Mouse (Mus musculus) spleen, adult 2 months (tissue): Measurements from ENCODE around the gene Aldh1l1. TPM values are rescaled to one million over a fixed set of nuclear protein-coding genes. Genes with fewer than 3 reads are reported as not detected.
A peak's percentile ranks its signal among the peaks of the same experiment; 100 is the strongest.
"Not testable (repeated sequence)": the region's sequence is repeated elsewhere in the genome, so short reads cannot be mapped to it uniquely, and the experiment has no call there.

Experiments
- DNase-seq, 2 experiments: peaks; one replicate each; pipeline versions ENCODE4 v3.0.0 to v3.0.0-alpha.2; 2012 to 2021; ENCODE audit warnings: low spot score in 2 of 2, low read depth in 1 of 2
- H3K27ac ChIP-seq: fragments of 200-500 bp; 2 replicates; pipeline ENCODE4 v1.5.1; 2012; ENCODE audit warnings: low read length, inconsistent platforms; ENCODE audit not compliant: insufficient read depth
- H3K27me3 ChIP-seq: fragments of 200-500 bp; 2 replicates; pipeline ENCODE4 v1.6.1; 2012; ENCODE audit warnings: mild to moderate bottlenecking, moderate library complexity, low read length, inconsistent platforms; ENCODE audit not compliant: control insufficient read depth, insufficient read depth
- H3K36me3 ChIP-seq: fragments of 200-500 bp; 2 replicates; pipeline ENCODE4 v1.6.1; 2012; ENCODE audit warnings: mild to moderate bottlenecking, low read length, inconsistent platforms; ENCODE audit not compliant: control insufficient read depth, insufficient read depth
- H3K4me1 ChIP-seq: fragments of 200-500 bp; 2 replicates; pipeline ENCODE4 v1.6.1; 2011; ENCODE audit warnings: inconsistent platforms; ENCODE audit not compliant: control insufficient read depth, insufficient read depth, insufficient read length
- H3K4me3 ChIP-seq: fragments of 200-500 bp; 2 replicates; pipeline ENCODE4 v1.5.1; 2011; ENCODE audit warnings: mild to moderate bottlenecking, inconsistent platforms; ENCODE audit not compliant: insufficient read depth, insufficient read length; ENCODE audit errors: extremely low read depth
- CTCF ChIP-seq: fragments of 200-500 bp; IDR thresholded peaks from 2 replicates; pipeline ENCODE4 v1.5.1; 2011; ENCODE audit warnings: mild to moderate bottlenecking, inconsistent platforms; ENCODE audit not compliant: insufficient read depth, insufficient read length, insufficient replicate concordance; ENCODE audit errors: extremely low read depth
- POLR2A ChIP-seq: fragments of 200-500 bp; IDR thresholded peaks from 2 replicates; pipeline ENCODE4 v1.6.1; 2011; ENCODE audit warnings: low read depth, low read length, inconsistent platforms
- WGBS: fragments of 180-500 bp; shearing (Covaris S2); methylation state at CpG from one replicate; pipeline ENCODE4 v1.1.7; 2018; 5-methylcytosine and 5-hydroxymethylcytosine counted together
- polyA plus RNA-seq: library from polyadenylated mRNA; depleted of rRNA; stranded (reverse); fragments of >200 nt; gene quantifications from 2 replicates; pipeline ENCODE4 v1.2.3, GENCODE M21; 2012

Aldh1l1 gene
- polyA plus RNA-seq, 1 experiment = 2.9 TPM

GRCm38 (mm10) chr6:90625207-90625994 lies 139.2 kb downstream of the Aldh1l1 start:
- WGBS = 84% methylated on average over 7 of the region's 7 CpGs
- peaks cover 21% of the 10 kb centered on the region; the same call in 1 of the 2 replicates for H3K4me1 ChIP-seq
- DNase-seq = no peak
- TF ChIP-seq CTCF = no peak
- no peak for TF ChIP-seq POLR2A
- no peak overlapping the region for H3K27ac ChIP-seq
- no peak overlapping the region for H3K4me3 ChIP-seq
- H3K27me3 ChIP-seq = no peaks in the 10 kb centered on the region
- H3K36me3 ChIP-seq = no peaks in the 10 kb centered on the region

GRCm38 (mm10) chr6:90627556-90627955 lies 141.3 kb downstream of the Aldh1l1 start:
- Histone ChIP-seq H3K36me3 (no peaks in the 10 kb centered on the region), H3K4me3 (no peak overlapping the region), H3K4me1 (peaks cover 20% of the 10 kb centered on the region; the same call in 1 of the 2 replicates), H3K27me3 (no peaks in the 10 kb centered on the region), H3K27ac (no peak overlapping the region)
- no peak for DNase-seq
- TF ChIP-seq POLR2A = no peak
- TF ChIP-seq CTCF = no peak
- 77% methylated on average over 4 of the region's 4 CpGs for WGBS

- H3K36me3 ChIP-seq = no peaks in the 10 kb centered on the region
- no peak overlapping the region for H3K4me3 ChIP-seq
- WGBS = 40% methylated on average over 6 of the region's 6 CpGs
- peak overlapping the region; percentile 70 for H3K27ac ChIP-seq
- TF ChIP-seq POLR2A (no peak), CTCF (no peak)
- no peaks in the 10 kb centered on the region for H3K27me3 ChIP-seq
- DNase-seq = peak in 1 of 2 experiments; percentile 52
- H3K4me1 ChIP-seq = peaks cover 19% of the 10 kb centered on the region; the same call in 1 of the 2 replicates
Measured at GRCm38 (mm10) chr6:90629506-90629905, 143.3 kb downstream of the Aldh1l1 start.

- DNase-seq = peak in 1 of 2 experiments; percentile 47
- Histone ChIP-seq H3K4me3 (no peak overlapping the region), H3K27ac (peak overlapping the region; percentile 70; the same call in 1 of the 2 replicates), H3K27me3 (no peaks in the 10 kb centered on the region), H3K36me3 (no peaks in the 10 kb centered on the region), H3K4me1 (peaks cover 15% of the 10 kb centered on the region; the same call in 1 of the 2 replicates)
- TF ChIP-seq CTCF = no peak
- 75% methylated on average over 7 of the region's 7 CpGs for WGBS
Measured at GRCm38 (mm10) chr6:90630427-90630826, 144.2 kb downstream of the Aldh1l1 start.

- not testable (repeated sequence) for H3K27me3 ChIP-seq, H3K27ac ChIP-seq, DNase-seq, H3K4me3 ChIP-seq, H3K36me3 ChIP-seq
- WGBS = 95% methylated on average over 3 of the region's 3 CpGs
- H3K4me1 ChIP-seq = peaks cover 15% of the 10 kb centered on the region; the same call in 1 of the 2 replicates
Measured at GRCm38 (mm10) chr6:90632526-90632925, 146.3 kb downstream of the Aldh1l1 start.

GRCm38 (mm10) chr6:90635081-90635480 lies 148.9 kb downstream of the Aldh1l1 start:
- no peak for DNase-seq
- Histone ChIP-seq H3K27me3 (no peaks in the 10 kb centered on the region), H3K4me3 (no peak overlapping the region), H3K27ac (no peak overlapping the region), H3K36me3 (no peaks in the 10 kb centered on the region), H3K4me1 (peaks cover 3% of the 10 kb centered on the region; the same call in 1 of the 2 replicates)
- TF ChIP-seq CTCF = no peak
- no peak for TF ChIP-seq POLR2A
- WGBS = 84% methylated on average over 4 of the region's 4 CpGs

GRCm38 (mm10) chr6:90635611-90636010 lies 149.4 kb downstream of the Aldh1l1 start:
- Histone ChIP-seq H3K36me3 (no peaks in the 10 kb centered on the region), H3K27ac (no peak overlapping the region), H3K4me3 (no peak overlapping the region), H3K27me3 (no peaks in the 10 kb centered on the region), H3K4me1 (no peaks in the 10 kb centered on the region)
- DNase-seq = no peak
- no peak for TF ChIP-seq CTCF
- no peak for TF ChIP-seq POLR2A
- 93% methylated on average over 3 of the region's 3 CpGs for WGBS
